Comparison of ENCODE assay signal across 17 mouse cellular contexts in the genomic region with DNA sequence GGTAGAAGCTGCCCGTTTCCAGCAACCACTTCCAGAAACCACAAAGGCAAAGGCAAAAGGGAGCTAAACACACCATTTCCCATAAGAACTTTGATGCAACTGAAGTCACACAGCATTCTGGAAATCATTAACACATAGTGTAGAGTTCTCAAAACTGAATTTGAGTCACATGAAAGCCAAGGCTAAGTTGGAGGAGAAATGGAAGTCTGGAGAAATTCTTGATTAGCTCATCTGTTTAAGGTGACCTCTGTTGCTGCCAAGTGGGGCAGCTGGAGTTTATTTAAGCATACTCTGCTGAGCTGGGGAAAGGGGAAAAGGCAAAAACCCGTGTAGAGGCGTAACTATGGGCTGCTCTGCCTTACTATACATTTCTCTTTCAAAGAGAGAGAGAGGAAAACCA. TPM values are rescaled to one million over a fixed set of nuclear protein-coding genes. Genes with fewer than 3 reads are reported as not detected.
DNase-seq lines count a peak whose midpoint lies in the region; ATAC-seq and TF ChIP-seq lines count a peak whose summit lies in the region.
"Had no signal": no experiment of that assay in that cellular context is flagged by ENCODE, and none has a peak within 500 bp of the region (broad histone marks: within the 10 kb centered on the region; RNA-seq: fewer than 3 reads in every experiment).

No protein-coding gene starts in this region.

- H3K27me3 ChIP-seq in liver, adult 2 months (ENCODE audit: control insufficient read depth, insufficient read depth, low read length) = no peaks in the 10 kb centered on the region
- no peaks in the 10 kb centered on the region for H3K27me3 ChIP-seq in liver, embryonic 11.5 days (replicated peaks; ENCODE audit: control insufficient read depth, insufficient read depth, low read length)
- H3K27me3 ChIP-seq in stomach, postnatal 0 days (ENCODE audit: control insufficient read depth, insufficient read depth, low read length) = no peaks in the 10 kb centered on the region
- H3K27me3 ChIP-seq in forebrain, postnatal 0 days (ENCODE audit: insufficient read depth, low read length) = no peaks in the 10 kb centered on the region
- H3K27me3 ChIP-seq in midbrain, embryonic 14.5 days (ENCODE audit: control insufficient read depth, insufficient read depth, low read length) = no peaks in the 10 kb centered on the region
- H3K27me3 ChIP-seq: midbrain, embryonic 12.5 days had no signal

- no peak for ATAC-seq in liver, embryonic 11.5 days (replicated peaks; ENCODE audit: low FRiP score)
- ATAC-seq in stomach, postnatal 0 days (ENCODE audit: low FRiP score, low TSS enrichment) = 0 out of 2 replicates have a peak, but pooled peaks have one; percentile 65
- ATAC-seq in forebrain, postnatal 0 days = no peak
- ATAC-seq in midbrain, embryonic 14.5 days (ENCODE audit: low FRiP score, low TSS enrichment) = no peak

- H3K4me2 ChIP-seq in liver, embryonic 11.5 days = no peak overlapping the region
- H3K4me2 ChIP-seq in stomach, postnatal 0 days (replicated peaks; ENCODE audit: low read depth) = no peak overlapping the region
- no peak overlapping the region for H3K4me2 ChIP-seq in forebrain, postnatal 0 days (ENCODE audit: low read depth)
- H3K4me2 ChIP-seq in midbrain, embryonic 14.5 days (ENCODE audit: low read length) = no peak overlapping the region
- H3K4me2 ChIP-seq: forebrain, embryonic 12.5 days; midbrain, embryonic 12.5 days had no signal

- no peak overlapping the region for H3K9ac ChIP-seq in liver, adult 2 months (ENCODE audit: low read depth, low read length)
- no peak overlapping the region for H3K9ac ChIP-seq in liver, embryonic 11.5 days (ENCODE audit: low read depth, low read length)
- no peak overlapping the region for H3K9ac ChIP-seq in stomach, postnatal 0 days (ENCODE audit: low read length)
- H3K9ac ChIP-seq in forebrain, postnatal 0 days = no peak overlapping the region
- H3K9ac ChIP-seq in midbrain, embryonic 14.5 days (replicated peaks; ENCODE audit: low read length) = no peak overlapping the region
- H3K9ac ChIP-seq: forebrain, embryonic 12.5 days; liver, embryonic 14.5 days; midbrain, embryonic 12.5 days had no signal

- WGBS in liver, adult 2 months = 54% methylated on average over 3 of the region's 3 CpGs
- WGBS in liver, embryonic 11.5 days = 52% methylated on average over 3 of the region's 3 CpGs
- WGBS in stomach, postnatal 0 days = 43% methylated on average over 3 of the region's 3 CpGs
- WGBS in forebrain, postnatal 0 days = 82% methylated on average over 3 of the region's 3 CpGs
- 72% methylated on average over 3 of the region's 3 CpGs for WGBS in midbrain, embryonic 14.5 days

- H3K79me2 ChIP-seq in liver, adult 2 months (ENCODE audit: control insufficient read depth, insufficient read depth, low read length) = no peaks in the 10 kb centered on the region

- H3K36me3 ChIP-seq in liver, adult 2 months (ENCODE audit: control insufficient read depth, insufficient read depth, low read length) = no peaks in the 10 kb centered on the region
- H3K36me3 ChIP-seq in liver, embryonic 11.5 days (ENCODE audit: control insufficient read depth, insufficient read depth, low read length) = no peaks in the 10 kb centered on the region
- H3K36me3 ChIP-seq in stomach, postnatal 0 days (ENCODE audit: control insufficient read depth, insufficient read depth, low read length) = no peaks in the 10 kb centered on the region
- H3K36me3 ChIP-seq in forebrain, postnatal 0 days (ENCODE audit: insufficient read depth) = no peaks in the 10 kb centered on the region
- no peaks in the 10 kb centered on the region for H3K36me3 ChIP-seq in midbrain, embryonic 14.5 days (ENCODE audit: control insufficient read depth, insufficient read depth, low read length)
- H3K36me3 ChIP-seq: forebrain, embryonic 12.5 days; midbrain, embryonic 12.5 days had no signal

- no peak for TF ChIP-seq EP300 in stomach, postnatal 0 days (optimal IDR thresholded peaks at IDR 0.05)

- H3K27ac ChIP-seq in liver, adult 2 months (replicated peaks; ENCODE audit: insufficient read depth, low read depth, low read length) = no peak overlapping the region
- no peak overlapping the region for H3K27ac ChIP-seq in liver, embryonic 11.5 days (ENCODE audit: low read depth, low read length)
- H3K27ac ChIP-seq in stomach, postnatal 0 days (replicated peaks) = no peak overlapping the region
- no peak overlapping the region for H3K27ac ChIP-seq in forebrain, postnatal 0 days (ENCODE audit: low read depth, low read length)
- no peak overlapping the region for H3K27ac ChIP-seq in midbrain, embryonic 14.5 days (replicated peaks; ENCODE audit: low read depth, low read length)
- H3K27ac ChIP-seq: forebrain, embryonic 12.5 days; liver, embryonic 14.5 days; midbrain, embryonic 12.5 days had no signal

- no peaks in the 10 kb centered on the region for H3K9me3 ChIP-seq in liver, embryonic 11.5 days (ENCODE audit: control insufficient read depth, low read length)
- no peaks in the 10 kb centered on the region for H3K9me3 ChIP-seq in stomach, postnatal 0 days (ENCODE audit: control insufficient read depth, low read length)
- no peaks in the 10 kb centered on the region for H3K9me3 ChIP-seq in forebrain, postnatal 0 days (ENCODE audit: low read length)
- H3K9me3 ChIP-seq in midbrain, embryonic 14.5 days (ENCODE audit: control insufficient read depth, low read length) = no peaks in the 10 kb centered on the region
- H3K9me3 ChIP-seq: forebrain, embryonic 12.5 days; midbrain, embryonic 12.5 days had no signal

- no peak for TF ChIP-seq POLR2A in liver, adult 2 months (IDR thresholded peaks at IDR 0.05; ENCODE audit: extremely low read depth, insufficient read depth, low read length)

- peak; percentile 38 to 88 for DNase-seq in adrenal gland, adult (ENCODE audit: inconsistent age in 2 of 2, low spot score in 1 of 2)
- DNase-seq in adrenal gland, postnatal 4 days (ENCODE audit: low spot score in 2 of 2) = no peak
- peak; percentile 3 for DNase-seq in liver, adult 2 months (ENCODE audit: extremely low read depth, low read depth, low spot score)
- DNase-seq in liver, embryonic 11.5 days (ENCODE audit: low spot score) = no peak
- DNase-seq in kidney, postnatal 14 days = peak; percentile 66
- no peak for DNase-seq in stomach, postnatal 0 days (ENCODE audit: low spot score)
- no peak for DNase-seq in forebrain, postnatal 0 days
- DNase-seq in midbrain, embryonic 14.5 days = no peak
- DNase-seq: cerebellum, postnatal 25 days; thymus, adult 18-20 months had no signal

- no peaks in the 10 kb centered on the region for H3K4me1 ChIP-seq in liver, adult 2 months (ENCODE audit: control insufficient read depth, insufficient read depth, low read length)
- no peaks in the 10 kb centered on the region for H3K4me1 ChIP-seq in liver, embryonic 11.5 days (replicated peaks; ENCODE audit: control insufficient read depth, insufficient read depth, low read length)
- H3K4me1 ChIP-seq in stomach, postnatal 0 days (replicated peaks; ENCODE audit: control insufficient read depth, insufficient read depth) = no peaks in the 10 kb centered on the region
- no peaks in the 10 kb centered on the region for H3K4me1 ChIP-seq in forebrain, postnatal 0 days (ENCODE audit: insufficient read depth)
- H3K4me1 ChIP-seq in midbrain, embryonic 14.5 days (ENCODE audit: control insufficient read depth, insufficient read depth, low read length) = no peaks in the 10 kb centered on the region

- TF ChIP-seq CTCF in liver, adult 2 months (IDR thresholded peaks at IDR 0.05; ENCODE audit: low read depth, low read length) = no peak
- no peak for TF ChIP-seq CTCF in stomach, postnatal 0 days (IDR thresholded peaks at IDR 0.05; ENCODE audit: low read depth)
- no peak for TF ChIP-seq CTCF in forebrain, postnatal 0 days (IDR thresholded peaks at IDR 0.05; ENCODE audit: low read depth)

- no peak overlapping the region for H3K4me3 ChIP-seq in liver, adult 2 months (ENCODE audit: insufficient read depth, low read depth, low read length)
- no peak overlapping the region for H3K4me3 ChIP-seq in liver, embryonic 11.5 days (ENCODE audit: low read depth, low read length)
- H3K4me3 ChIP-seq in stomach, postnatal 0 days (ENCODE audit: low read depth, low read length) = no peak overlapping the region
- H3K4me3 ChIP-seq in forebrain, postnatal 0 days (ENCODE audit: low read depth, low read length) = no peak overlapping the region
- H3K4me3 ChIP-seq in midbrain, embryonic 14.5 days (replicated peaks; ENCODE audit: low read depth, low read length) = no peak overlapping the region
- H3K4me3 ChIP-seq: forebrain, embryonic 12.5 days; midbrain, embryonic 12.5 days had no signal

RNA-seq across cellular contexts. Expression of gene Gm6993, which starts 21.8 kb away (rescaled TPM):
- not detected for total RNA-seq in adrenal gland, postnatal 4 days (2021)
- total RNA-seq in liver, adult 2 months (2014; rRNA removed) = not detected in 2 replicates
- not detected in 2 replicates for polyA plus RNA-seq in liver, adult 2 months (2012; rRNA removed)
- polyA plus RNA-seq in liver, embryonic 11.5 days (2014; fragmentation: Nextera tagmentation; extraction: Ambion mirVana) = not detected in 2 replicates
- polyA plus RNA-seq in stomach, postnatal 0 days (2015; fragmentation: Nextera tagmentation; extraction: Ambion mirVana) = not detected in 2 replicates
- not detected in 2 replicates for total RNA-seq in forebrain, postnatal 0 days (2014; rRNA removed)
- polyA plus RNA-seq in forebrain, postnatal 0 days (2015; fragmentation: Nextera tagmentation; extraction: Ambion mirVana) = not detected in 2 replicates
- polyA plus RNA-seq in midbrain, embryonic 14.5 days (2014; fragmentation: Nextera tagmentation; extraction: Ambion mirVana) = not detected in 2 replicates
- total RNA-seq: ES-E14; heart, adult 18-20 months; layer of hippocampus, postnatal 10 days had no signal
- polyA plus RNA-seq: forebrain, embryonic 12.5 days; hindbrain, embryonic 11.5 days; liver, embryonic 14.5 days; midbrain, embryonic 12.5 days had no signal

RNA-seq across cellular contexts. Expression of gene Lamb1, which starts 46.3 kb away (rescaled TPM):
- total RNA-seq in adrenal gland, postnatal 4 days (2021) = 100 to 1,000 TPM; 236 to 271 TPM
- total RNA-seq in liver, adult 2 months (2014; rRNA removed) = 7.3 TPM in 2 replicates
- 2.7 and 2.8 TPM in 2 replicates for polyA plus RNA-seq in liver, adult 2 months (2012; rRNA removed)
- 16.2 and 17.0 TPM in 2 replicates for polyA plus RNA-seq in liver, embryonic 11.5 days (2014; fragmentation: Nextera tagmentation; extraction: Ambion mirVana)
- polyA plus RNA-seq in stomach, postnatal 0 days (2015; fragmentation: Nextera tagmentation; extraction: Ambion mirVana) = 30.6 and 31.7 TPM in 2 replicates
- 25.3 and 33.4 TPM in 2 replicates for total RNA-seq in forebrain, postnatal 0 days (2014; rRNA removed)
- polyA plus RNA-seq in forebrain, postnatal 0 days (2015; fragmentation: Nextera tagmentation; extraction: Ambion mirVana) = 10.2 and 12.1 TPM in 2 replicates
- 3.9 and 16.7 TPM in 2 replicates for polyA plus RNA-seq in midbrain, embryonic 14.5 days (2014; fragmentation: Nextera tagmentation; extraction: Ambion mirVana)

Comparison
In these comparisons a context has a peak if more than half of its experiments do, and no peak if none do; other contexts are left out.
1. DNase-seq: peak in adrenal gland, adult (2 of 2), liver, adult 2 months (single experiment) and kidney, postnatal 14 days (single experiment); none in adrenal gland, postnatal 4 days (0 of 2), liver, embryonic 11.5 days (single experiment), stomach, postnatal 0 days (single experiment), forebrain, postnatal 0 days (single experiment) and midbrain, embryonic 14.5 days (single experiment).